Mouse (Mus musculus) small intestine, adult 2 months (tissue): ENCODE results near the gene Uvrag.

ENCODE experiments used
- CTCF ChIP-seq: fragments of 200-500 bp; IDR thresholded peaks from 2 replicates; pipeline ENCODE4 v1.5.1; 2012; ENCODE audit warnings: low read depth, mild to moderate bottlenecking, control low read depth, inconsistent platforms, low read length, moderate library complexity, mixed read lengths; ENCODE audit not compliant: insufficient replicate concordance, insufficient read length; ENCODE audit errors: extremely low read depth
- POLR2A ChIP-seq: fragments of 200-500 bp; IDR thresholded peaks from 2 replicates; pipeline ENCODE4 v1.6.1; 2012; ENCODE audit warnings: low read depth, mild to moderate bottlenecking, control low read depth, inconsistent platforms, low read length, moderate library complexity

GRCm38 (mm10) chr7:99064795-99065194 is 76.1 kb downstream of the Uvrag start:
- TF ChIP-seq CTCF (no peak), POLR2A (no peak)
